Mouse (Mus musculus) megakaryocyte, embryonic 14.5 days (primary cell): ENCODE results near the gene Add3.

Source experiments
- FLI1 ChIP-seq: IDR thresholded peaks from 2 replicates; pipeline ENCODE4 v1.6.1; 2012; ENCODE audit warnings: low read length, inconsistent platforms, mixed read lengths
- GATA1 ChIP-seq: IDR thresholded peaks from 3 replicates; pipeline ENCODE4 v1.6.1; 2012; ENCODE audit warnings: mixed read lengths, low read length, inconsistent platforms, borderline replicate concordance

GRCm38 (mm10) chr19:53193964-53194582 is 53.8 kb downstream of the Add3 start:
- TF ChIP-seq GATA1 (no peak), FLI1 (no peak)
